Mouse (Mus musculus) stomach, postnatal 0 days (tissue): ENCODE data around the gene Mdm1.

Source experiments
- CTCF ChIP-seq: IDR thresholded peaks from 2 replicates; pipeline ENCODE4 v1.5.1; 2016; ENCODE audit warnings: antibody characterized with exemption, low read depth, mild to moderate bottlenecking, moderate library complexity
- EP300 ChIP-seq: optimal IDR thresholded peaks from 2 replicates; pipeline ENCODE3; 2016; ENCODE audit warnings: antibody characterized with exemption

- TF ChIP-seq CTCF (no peak), EP300 (no peak)
These were observed 11.6 kb upstream of the Mdm1 start for GRCm38 (mm10) chr10:118130016-118130415.
